Mouse (Mus musculus) hindbrain, postnatal 0 days (tissue): ENCODE data around the gene Apbb2. TPM values are rescaled to one million over a fixed set of nuclear protein-coding genes. Genes with fewer than 3 reads are reported as not detected.

Source experiments
- ATAC-seq: fragments of 200-750 bp; cut with Nextera tagmentation; 2 replicates; pipeline ENCODE4 v1.8.0; 2017; ENCODE audit warnings: mild to moderate bottlenecking, moderate TSS enrichment, moderate library complexity
- DNase-seq: peaks from one replicate; pipeline ENCODE4 v3.0.0-alpha.2; 2015; ENCODE audit warnings: low spot score
- H3K27ac ChIP-seq: fragments of 300-500 bp; sonication (generic); 2 replicates; pipeline ENCODE4 v1.5.1; 2014; ENCODE audit warnings: mild to moderate bottlenecking
- H3K27me3 ChIP-seq: fragments of 300-500 bp; sonication (generic); 2 replicates; pipeline ENCODE4 v1.6.1; 2014; ENCODE audit warnings: low read length, mixed read lengths; ENCODE audit not compliant: insufficient read depth
- H3K36me3 ChIP-seq: fragments of 300-500 bp; sonication (generic); 2 replicates; pipeline ENCODE4 v1.6.1; 2014; ENCODE audit warnings: low read length, mixed read lengths; ENCODE audit not compliant: insufficient read depth
- H3K4me1 ChIP-seq: fragments of 300-500 bp; sonication (generic); 2 replicates; pipeline ENCODE4 v1.6.1; 2014; ENCODE audit warnings: antibody characterized with exemption, low read length, mixed read lengths; ENCODE audit not compliant: insufficient read depth
- H3K4me2 ChIP-seq: fragments of 300-500 bp; sonication (generic); 2 replicates; pipeline ENCODE4 v1.6.1; 2014; ENCODE audit warnings: low read depth, mild to moderate bottlenecking, low read length, moderate library complexity, mixed read lengths
- H3K4me3 ChIP-seq: fragments of 300-500 bp; sonication (generic); 2 replicates; pipeline ENCODE4 v1.5.1; 2014; ENCODE audit warnings: low read length
- H3K9ac ChIP-seq: fragments of 300-500 bp; sonication (generic); replicated peaks from 2 replicates; pipeline ENCODE4 v1.6.1; 2014; ENCODE audit warnings: mild to moderate bottlenecking, low read length, moderate library complexity, mixed read lengths
- H3K9me3 ChIP-seq: fragments of 300-500 bp; sonication (generic); 2 replicates; pipeline ENCODE4 v1.6.1; 2016; ENCODE audit warnings: low read length, mixed read lengths
- CTCF ChIP-seq: IDR thresholded peaks from 2 replicates; pipeline ENCODE4 v1.5.1; 2016; ENCODE audit warnings: antibody characterized with exemption, control low read depth, low read depth
- WGBS: fragments of 180-500 bp; shearing (Covaris S2); extraction: QIAGEN DNeasy Blood & Tissue Kit; methylation state at CpG from one replicate; pipeline ENCODE4 v1.1.7; 2014; 5-methylcytosine and 5-hydroxymethylcytosine counted together
- polyA plus RNA-seq: library from polyadenylated mRNA; unstranded; fragments of >200 nt; fragmentation: Nextera tagmentation; extraction: Ambion mirVana; gene quantifications from 2 replicates; pipeline ENCODE4 v1.2.1, GENCODE M21; 2015
- total RNA-seq: library from RNA; depleted of rRNA; stranded (reverse); fragments of >200 nt; gene quantifications from 2 replicates; pipeline ENCODE4 v1.2.3, GENCODE M21; 2014

The Apbb2 gene
- total and polyA plus RNA-seq, 2 experiments from 2014 or later = 72.1 to 76.9 TPM

DNA sequence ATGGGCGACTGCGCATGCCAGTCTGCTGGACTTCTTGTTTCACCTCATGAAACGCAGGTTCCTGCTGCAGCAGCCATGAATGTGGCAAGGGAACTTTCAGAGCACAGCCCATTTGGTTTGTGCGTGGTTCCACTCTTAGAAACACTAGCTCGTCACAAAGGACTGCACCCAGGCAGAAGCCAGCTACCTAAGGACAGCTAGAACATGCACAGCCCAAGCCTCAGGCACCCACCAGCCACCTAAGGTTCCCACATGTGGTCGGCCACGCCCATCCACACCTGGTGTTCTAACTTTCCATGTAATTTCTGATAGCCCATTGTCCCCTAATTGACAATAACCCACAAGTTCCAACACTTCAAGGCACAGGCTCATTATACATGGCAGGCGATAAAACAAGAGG, 102.3 kb downstream of the Apbb2 start:
- no peaks in the 10 kb centered on the region for H3K4me1 ChIP-seq
- ATAC-seq (no peak), DNase-seq (no peak)
- WGBS = 87% methylated on average over 8 of the region's 8 CpGs
- H3K9ac ChIP-seq = no peak overlapping the region
- no peak overlapping the region for H3K4me3 ChIP-seq
- H3K27me3 ChIP-seq = no peaks in the 10 kb centered on the region
- H3K4me2 ChIP-seq = no peak overlapping the region
- no peak overlapping the region for H3K27ac ChIP-seq
- no peaks in the 10 kb centered on the region for H3K9me3 ChIP-seq
- no peak for TF ChIP-seq CTCF
- H3K36me3 ChIP-seq = no peaks in the 10 kb centered on the region

DNA sequence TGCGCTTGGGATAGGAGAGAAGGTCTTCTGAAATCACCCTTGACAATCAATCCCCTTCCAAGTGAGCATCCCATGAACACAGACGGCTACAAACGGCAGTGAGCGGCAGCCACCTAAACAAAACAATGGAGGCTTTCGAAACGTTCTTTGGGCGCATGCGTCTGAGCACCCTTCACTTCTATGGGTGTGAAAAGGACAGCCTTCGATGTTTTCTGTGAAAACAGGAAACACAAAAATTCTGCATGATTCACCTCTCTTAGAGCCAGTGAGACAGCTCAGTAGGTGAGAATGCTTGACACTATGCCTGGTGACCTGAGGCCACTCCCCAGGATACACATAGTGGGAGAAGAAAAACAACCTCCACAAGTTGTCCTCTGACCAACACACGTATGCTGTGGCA, 103.3 kb downstream of the Apbb2 start:
- Histone ChIP-seq H3K27ac (no peak overlapping the region), H3K4me2 (no peak overlapping the region), H3K9me3 (no peaks in the 10 kb centered on the region), H3K9ac (no peak overlapping the region), H3K4me1 (no peaks in the 10 kb centered on the region), H3K27me3 (no peaks in the 10 kb centered on the region), H3K4me3 (no peak overlapping the region), H3K36me3 (no peaks in the 10 kb centered on the region)
- TF ChIP-seq CTCF = no peak
- DNase-seq = no peak
- no peak for ATAC-seq
- 79% methylated on average over 10 of the region's 10 CpGs for WGBS

DNA sequence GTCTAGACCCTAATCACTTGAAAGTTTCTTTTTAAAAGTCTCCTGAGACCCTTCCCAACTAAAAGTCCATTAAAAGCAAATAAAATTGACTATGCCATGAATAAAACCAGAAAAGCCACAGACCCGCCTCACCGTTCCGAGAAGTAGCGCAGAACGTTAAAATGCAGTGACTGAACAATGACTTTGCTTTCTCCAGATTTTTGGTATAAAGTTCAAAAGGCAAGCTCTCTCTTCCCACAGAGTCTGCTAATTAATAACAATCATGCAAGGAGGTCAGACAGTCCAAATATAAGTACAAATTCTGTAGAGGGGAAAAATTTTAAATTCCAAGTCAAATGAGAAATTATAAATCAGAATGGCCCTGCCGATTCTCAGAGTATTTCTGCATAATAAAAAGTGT, 103.9 kb downstream of the Apbb2 start:
- DNase-seq = no peak
- 85% methylated on average over 6 of the region's 6 CpGs for WGBS
- no peaks in the 10 kb centered on the region for H3K27me3 ChIP-seq
- no peak overlapping the region for H3K27ac ChIP-seq
- H3K4me3 ChIP-seq = no peak overlapping the region
- no peak for TF ChIP-seq CTCF
- H3K4me1 ChIP-seq = no peaks in the 10 kb centered on the region
- no peak overlapping the region for H3K9ac ChIP-seq
- no peak for ATAC-seq
- H3K9me3 ChIP-seq = no peaks in the 10 kb centered on the region
- no peaks in the 10 kb centered on the region for H3K36me3 ChIP-seq
- no peak overlapping the region for H3K4me2 ChIP-seq

DNA sequence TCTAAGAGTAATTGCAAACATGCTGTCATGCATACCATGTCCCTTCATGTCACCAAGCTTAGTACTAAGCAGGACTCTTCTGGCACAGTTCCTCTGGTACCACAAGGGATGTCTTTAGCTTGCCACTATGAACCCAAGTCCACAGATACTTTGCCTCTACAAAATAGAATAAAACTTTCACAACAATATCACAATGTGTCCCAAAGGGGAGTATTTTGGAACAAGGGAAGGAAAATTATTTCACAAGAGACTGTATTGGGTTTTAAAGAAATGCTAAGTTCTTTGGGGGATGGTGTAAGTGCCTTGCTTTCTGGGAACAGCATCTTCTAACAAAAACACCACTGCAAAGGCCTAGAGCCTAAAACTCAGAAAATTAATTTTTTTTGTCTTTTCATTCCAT, 105.2 kb downstream of the Apbb2 start:
- Histone ChIP-seq H3K27ac (no peak overlapping the region), H3K27me3 (no peaks in the 10 kb centered on the region), H3K9ac (no peak overlapping the region), H3K9me3 (no peaks in the 10 kb centered on the region), H3K4me3 (no peak overlapping the region), H3K36me3 (no peaks in the 10 kb centered on the region), H3K4me2 (no peak overlapping the region), H3K4me1 (no peaks in the 10 kb centered on the region)
- DNase-seq (no peak), ATAC-seq (no peak)
- no peak for TF ChIP-seq CTCF

DNA sequence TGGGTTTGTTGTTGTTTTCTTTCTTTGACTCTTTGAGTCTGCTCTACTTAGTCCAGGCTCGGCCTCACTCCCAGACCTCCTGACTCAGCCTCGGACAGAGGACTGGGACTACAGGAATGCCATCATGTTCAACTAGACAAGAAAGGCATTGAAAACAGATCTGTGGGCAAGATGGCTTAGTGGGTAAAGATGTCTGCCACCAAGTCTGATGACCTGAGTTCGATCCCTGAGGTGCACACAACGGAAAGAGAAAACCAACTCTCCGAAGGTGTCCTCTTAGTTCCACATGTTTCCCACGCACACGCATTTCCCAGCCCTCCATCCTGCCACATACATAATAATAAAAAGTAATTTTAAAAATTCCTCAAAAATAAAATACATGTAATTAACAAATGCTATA, 106.1 kb downstream of the Apbb2 start:
- ATAC-seq = no peak
- no peak for DNase-seq

DNA sequence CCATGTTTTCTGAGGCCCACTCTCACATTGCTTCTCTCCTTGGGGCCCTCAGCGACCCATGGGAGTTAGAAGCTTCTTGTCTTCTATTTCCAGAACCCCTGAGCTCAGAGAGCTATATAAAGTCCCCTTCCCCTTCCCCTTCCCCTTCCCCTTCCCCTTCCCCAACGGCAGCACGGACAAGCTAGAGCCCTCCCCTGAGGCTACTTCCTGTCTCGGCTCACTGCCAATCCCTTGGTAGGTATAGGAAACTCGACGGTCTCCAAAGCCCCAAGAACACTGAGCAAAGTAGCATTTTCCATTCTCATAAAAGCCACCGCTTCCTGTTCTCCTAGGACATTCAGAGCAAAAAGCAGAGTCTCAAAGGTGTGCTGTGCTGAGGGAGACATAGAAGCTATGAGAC, 107.9 kb downstream of the Apbb2 start:
- Histone ChIP-seq H3K4me3 (no peak overlapping the region), H3K9ac (no peak overlapping the region), H3K4me2 (no peak overlapping the region), H3K4me1 (no peaks in the 10 kb centered on the region), H3K9me3 (no peaks in the 10 kb centered on the region), H3K36me3 (no peaks in the 10 kb centered on the region), H3K27me3 (no peaks in the 10 kb centered on the region), H3K27ac (no peak overlapping the region)
- no peak for TF ChIP-seq CTCF
- DNase-seq (no peak), ATAC-seq (no peak)
- 82% methylated on average over 6 of the region's 7 CpGs for WGBS

More for the DNA sequence above, 106.1 kb downstream of the Apbb2 start:
- Histone ChIP-seq H3K4me3 (no peak overlapping the region), H3K4me1 (no peaks in the 10 kb centered on the region), H3K27me3 (no peaks in the 10 kb centered on the region), H3K36me3 (no peaks in the 10 kb centered on the region), H3K4me2 (no peak overlapping the region), H3K9me3 (no peaks in the 10 kb centered on the region), H3K9ac (no peak overlapping the region), H3K27ac (no peak overlapping the region)
- TF ChIP-seq CTCF = no peak
- 95% methylated on average over 7 of the region's 7 CpGs for WGBS

DNA sequence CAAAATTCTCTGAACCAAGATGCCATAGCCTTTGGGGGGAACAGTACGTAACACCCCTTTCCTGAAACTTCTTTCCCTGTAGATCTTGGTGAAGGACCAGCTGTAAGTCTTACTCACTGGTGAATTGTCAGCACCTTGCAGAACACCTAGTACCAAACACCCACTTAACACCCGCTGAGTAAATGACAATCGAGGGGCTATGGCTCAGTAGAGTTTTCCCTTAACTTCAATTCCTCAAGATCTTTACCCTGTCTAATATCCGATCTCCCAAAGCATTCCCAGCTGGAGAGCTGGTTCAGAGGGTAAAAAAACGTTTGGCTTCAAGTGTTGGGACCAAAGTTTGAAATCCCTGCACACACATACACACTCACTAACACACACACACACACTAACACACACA, 109.4 kb downstream of the Apbb2 start:
- Histone ChIP-seq H3K4me3 (no peak overlapping the region), H3K9me3 (no peaks in the 10 kb centered on the region), H3K27ac (no peak overlapping the region), H3K27me3 (no peaks in the 10 kb centered on the region), H3K4me2 (no peak overlapping the region), H3K4me1 (no peaks in the 10 kb centered on the region), H3K9ac (no peak overlapping the region), H3K36me3 (no peaks in the 10 kb centered on the region)
- ATAC-seq (no peak), DNase-seq (no peak)
- no peak for TF ChIP-seq CTCF
- 82% methylated on average over 5 of the region's 5 CpGs for WGBS

DNA sequence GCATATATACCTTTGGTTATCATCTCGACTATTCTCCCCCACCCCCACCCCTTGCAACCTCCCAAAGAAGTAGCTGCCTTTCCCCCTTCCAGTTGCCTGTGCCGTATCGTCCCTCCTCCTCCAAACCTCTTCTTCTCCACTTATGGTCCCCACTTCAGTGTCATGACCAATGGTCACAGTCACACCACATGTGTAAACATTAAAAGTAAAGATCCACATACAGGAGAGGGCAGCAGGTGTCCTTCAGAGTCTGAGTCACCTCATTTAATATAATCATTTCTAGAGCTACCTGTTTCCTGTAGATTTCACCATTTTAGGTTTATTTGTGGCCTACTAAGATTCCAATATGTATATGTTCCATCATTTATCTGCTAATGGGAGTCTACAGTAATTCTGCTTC, 113.0 kb downstream of the Apbb2 start:
- Histone ChIP-seq H3K36me3 (no peaks in the 10 kb centered on the region), H3K9me3 (no peaks in the 10 kb centered on the region), H3K4me3 (no peak overlapping the region), H3K4me1 (no peaks in the 10 kb centered on the region), H3K27me3 (no peaks in the 10 kb centered on the region), H3K27ac (no peak overlapping the region), H3K4me2 (no peak overlapping the region), H3K9ac (no peak overlapping the region)
- no peak for ATAC-seq
- no peak for DNase-seq
- WGBS = 86% methylated on average over 3 of the region's 3 CpGs
- TF ChIP-seq CTCF = no peak
